Mouse (Mus musculus): Measurements from ENCODE around the gene Nufip1. TPM values are rescaled to one million over a fixed set of nuclear protein-coding genes. Genes with fewer than 3 reads are reported as not detected.
A peak's percentile ranks its signal among the peaks of the same experiment; 100 is the strongest.
"Not testable (repeated sequence)": the region's sequence is repeated elsewhere in the genome, so short reads cannot be mapped to it uniquely, and the experiment has no call there.

Gene Nufip1
- total RNA-seq, 2 experiments from 2014 or later, result 8.3 to 9.7 TPM

GRCm38 (mm10) chr14:76122663-76123058 is 12.0 kb downstream of the Nufip1 start:
- intact Hi-C loops (cut with DNase I), result loop anchor here (10.0 kb wide), 1 partner anchor 352 kb away; no protein-coding TSS in a partner anchor
- no peak for DNase-seq (ENCODE audit: extremely low spot score in 1 of 2, low spot score in 2 of 2)

DNA sequence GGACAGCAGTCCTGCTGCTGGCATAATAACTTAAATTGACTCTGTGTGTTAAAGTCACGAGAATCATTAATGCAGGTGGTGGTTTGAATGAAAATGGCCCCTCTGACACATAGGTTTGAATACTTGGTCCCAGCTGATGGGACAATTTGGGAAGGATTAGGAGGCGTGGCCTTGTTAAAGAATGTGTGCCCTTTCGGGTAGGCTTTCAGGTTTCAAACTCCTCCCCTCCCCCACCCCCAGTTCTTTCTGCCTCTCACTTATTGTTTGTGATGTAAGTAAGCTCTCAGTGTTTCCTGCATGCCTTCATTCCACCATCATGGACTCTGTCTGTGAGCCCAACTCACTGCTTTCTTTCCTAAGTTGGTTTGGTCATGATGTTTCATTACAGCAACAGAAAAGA is 16.6 kb downstream of the Nufip1 start:
- intact Hi-C loops (cut with DNase I), result loop anchor here (10.0 kb wide), 1 partner anchor 347 kb away; no protein-coding TSS in a partner anchor
- no peak for DNase-seq (ENCODE audit: extremely low spot score in 1 of 2, low spot score in 2 of 2)

DNA sequence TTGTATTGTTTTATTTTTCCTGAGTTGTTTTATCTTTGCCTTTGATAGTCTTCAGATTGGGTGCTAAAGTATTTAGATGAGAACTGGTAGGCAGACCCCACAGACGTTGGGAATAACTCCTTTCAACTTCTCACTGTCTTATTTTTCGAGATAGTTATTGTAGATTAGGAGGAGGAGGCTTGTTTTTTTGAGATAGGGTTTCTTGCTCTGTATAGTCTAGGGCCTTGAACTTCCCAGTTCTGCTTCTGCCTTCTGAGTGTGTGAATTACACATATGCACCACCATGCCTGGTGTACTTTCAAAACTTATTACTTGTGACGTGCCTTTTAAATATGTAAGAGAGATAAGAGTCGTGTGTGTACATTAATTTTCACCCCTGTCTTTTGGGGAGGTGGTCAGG is 17.5 kb downstream of the Nufip1 start:
- DNase-seq (ENCODE audit: extremely low spot score in 1 of 2, low spot score in 2 of 2), result no peak
- intact Hi-C loops (cut with DNase I), result loop anchor here (10.0 kb wide), 1 partner anchor 347 kb away; no protein-coding TSS in a partner anchor

GRCm38 (mm10) chr14:76134975-76135374 is 24.3 kb downstream of the Nufip1 start:
- intact Hi-C loops (cut with DNase I), result no loop called here
- no peak for DNase-seq (ENCODE audit: extremely low spot score in 1 of 2, low spot score in 2 of 2)

DNA sequence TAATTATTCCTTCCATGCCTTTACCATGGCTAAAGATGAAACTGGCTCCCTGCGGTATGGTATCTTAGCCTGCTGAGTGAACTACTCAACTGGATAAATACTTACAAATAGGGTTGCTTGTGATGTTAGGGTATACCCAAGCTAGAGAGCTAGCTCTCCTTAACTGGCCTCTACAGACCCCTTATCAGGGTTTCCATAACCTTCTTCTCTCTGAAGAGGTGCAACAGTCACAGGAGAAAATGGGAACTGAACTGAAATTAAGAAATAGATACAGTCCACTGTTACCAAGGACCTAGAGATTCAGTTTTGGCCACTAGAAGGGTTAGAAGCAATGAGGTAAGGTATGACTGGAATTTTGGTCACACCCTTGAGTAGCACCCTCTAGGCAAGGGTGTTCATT is 34.6 kb downstream of the Nufip1 start:
- DNase-seq (ENCODE audit: extremely low spot score in 1 of 2, low spot score in 2 of 2), result no peak
- intact Hi-C loops (cut with DNase I), result no loop called here

GRCm38 (mm10) chr14:76145868-76146267 is 35.2 kb downstream of the Nufip1 start:
- no peak for DNase-seq (ENCODE audit: extremely low spot score in 1 of 2, low spot score in 2 of 2)
- intact Hi-C loops (cut with DNase I), result no loop called here

DNA sequence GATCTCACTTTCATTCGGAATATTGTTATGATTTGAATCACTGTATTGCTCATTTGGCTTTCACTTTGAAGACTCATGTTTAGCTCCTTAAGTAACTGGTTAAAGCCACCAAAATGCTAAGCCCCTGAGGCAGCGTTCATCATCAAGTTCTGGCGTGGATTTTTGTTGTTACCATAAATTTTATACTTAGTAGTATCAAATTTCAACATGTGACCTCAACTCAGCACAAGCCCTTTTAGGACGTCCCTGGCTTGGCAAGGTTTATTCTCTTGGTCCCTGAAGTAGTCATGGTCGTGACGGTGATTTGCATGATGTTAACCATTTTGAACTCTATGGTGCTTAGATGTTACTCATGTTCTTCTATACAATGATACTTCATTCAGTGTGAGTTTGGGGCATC is 36.4 kb downstream of the Nufip1 start:
- intact Hi-C loops (cut with DNase I), result no loop called here
- no peak for DNase-seq (ENCODE audit: extremely low spot score in 1 of 2, low spot score in 2 of 2)

- intact Hi-C loops (cut with DNase I), result no loop called here
- no peak for DNase-seq (ENCODE audit: extremely low spot score in 1 of 2, low spot score in 2 of 2)
These were observed 37.6 kb downstream of the Nufip1 start for GRCm38 (mm10) chr14:76148294-76148693.

- intact Hi-C loops (cut with DNase I), result loop anchor here (5.0 to 10.0 kb wide), 2 partner anchors 268 to 865 kb away; no protein-coding TSS in a partner anchor
- DNase-seq (ENCODE audit: extremely low spot score in 1 of 2, low spot score in 2 of 2), result peak in 1 of 2 experiments; percentile 88
These were observed 39.0 kb downstream of the Nufip1 start for GRCm38 (mm10) chr14:76149531-76150179.

DNA sequence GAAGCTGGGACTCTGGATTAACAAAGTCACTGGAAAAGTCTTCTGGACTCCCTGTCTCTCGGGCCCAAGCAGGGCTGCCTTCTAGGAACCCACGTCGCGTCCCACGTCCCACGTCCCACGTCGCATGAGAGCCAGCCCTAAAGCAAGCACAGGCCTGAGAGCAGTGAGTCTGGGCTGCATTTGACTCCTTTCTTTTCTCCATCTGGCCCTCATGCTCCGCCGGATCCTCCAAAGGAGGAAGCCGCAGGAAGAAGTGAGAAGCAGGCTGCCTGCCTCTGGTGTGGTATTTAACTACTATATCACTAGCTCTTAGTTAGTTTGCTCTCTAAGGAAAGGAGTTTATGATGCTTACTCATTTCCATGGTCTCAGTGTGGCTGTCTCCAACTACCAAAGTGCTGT is 39.8 kb downstream of the Nufip1 start:
- no peak for DNase-seq (ENCODE audit: extremely low spot score in 1 of 2, low spot score in 2 of 2)
- intact Hi-C loops (cut with DNase I), result loop anchor here (5.0 to 10.0 kb wide), 2 partner anchors 267 to 864 kb away; no protein-coding TSS in a partner anchor

DNA sequence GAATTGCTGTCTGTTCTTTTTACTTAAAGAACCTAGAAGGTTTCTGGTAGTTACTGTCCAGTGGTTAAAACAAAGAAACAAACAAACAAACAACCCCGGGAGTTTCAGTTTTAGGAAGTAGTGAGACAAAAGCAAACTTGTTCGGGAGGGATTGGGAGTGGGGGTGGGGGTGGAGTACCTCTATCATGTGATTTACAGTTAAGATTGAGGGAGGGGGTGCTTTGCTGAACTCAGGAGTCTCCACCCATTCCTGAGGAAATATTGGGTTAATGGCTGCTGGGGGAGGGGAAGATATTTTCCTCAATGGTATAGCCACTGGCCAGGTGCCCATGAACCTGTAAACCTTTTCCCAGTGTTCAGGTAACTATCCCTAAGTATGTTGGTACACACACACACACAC is 40.3 kb downstream of the Nufip1 start:
- DNase-seq (ENCODE audit: extremely low spot score in 1 of 2, low spot score in 2 of 2), result no peak
- intact Hi-C loops (cut with DNase I), result loop anchor here (5.0 to 10.0 kb wide), 2 partner anchors 266 to 864 kb away; no protein-coding TSS in a partner anchor

GRCm38 (mm10) chr14:76151820-76152161 is 41.1 kb downstream of the Nufip1 start:
- DNase-seq (ENCODE audit: extremely low spot score in 1 of 2, low spot score in 2 of 2), result no peak
- intact Hi-C loops (cut with DNase I), result loop anchor here (2.0 to 10.0 kb wide), 3 partner anchors 266 to 863 kb away; no protein-coding TSS in a partner anchor

DNA sequence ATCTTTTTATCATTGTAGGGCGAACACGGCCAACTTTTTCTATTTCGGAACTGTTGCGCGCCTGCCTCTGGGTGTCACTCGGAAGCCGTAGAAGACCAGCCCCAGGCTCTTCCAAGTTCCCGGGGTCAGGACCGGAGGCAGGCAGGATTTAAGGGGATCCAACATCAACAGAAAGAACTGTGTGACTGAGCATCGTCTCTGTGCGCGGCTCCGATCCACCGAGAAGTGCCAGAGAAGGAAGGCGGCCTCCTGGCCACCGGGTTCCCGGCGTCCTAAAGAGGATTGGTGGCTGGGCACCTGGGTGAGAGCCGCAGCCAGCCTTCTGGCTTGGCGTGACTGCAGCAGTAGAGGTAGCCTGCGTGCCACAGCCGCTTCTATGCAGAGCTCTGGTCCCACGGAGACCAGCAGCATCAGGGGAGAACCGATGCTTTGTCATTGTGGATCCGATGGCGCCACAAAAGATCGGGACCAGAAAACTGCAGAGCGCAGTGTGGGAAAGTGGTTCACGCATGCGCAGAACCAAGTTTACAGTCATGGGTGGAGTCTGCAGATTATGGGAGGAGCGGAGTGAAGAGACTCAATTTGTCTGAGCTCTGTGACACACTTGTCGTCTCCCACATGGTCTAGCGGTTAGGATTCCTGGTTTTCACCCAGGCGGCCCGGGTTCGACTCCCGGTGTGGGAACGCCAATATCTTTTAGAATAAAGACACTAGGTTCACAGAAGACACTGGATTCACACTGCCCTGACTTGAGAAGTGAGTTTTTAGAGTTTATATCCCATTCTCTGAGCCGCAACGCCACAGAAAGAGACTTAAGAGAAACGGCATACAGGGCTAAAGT is 41.7 kb downstream of the Nufip1 start:
- DNase-seq (ENCODE audit: extremely low spot score in 1 of 2, low spot score in 2 of 2), result peak; percentile 93 to 96
- intact Hi-C loops (cut with DNase I), result loop anchor here (2.0 to 10.0 kb wide), 3 partner anchors 265 to 862 kb away; no protein-coding TSS in a partner anchor

DNA sequence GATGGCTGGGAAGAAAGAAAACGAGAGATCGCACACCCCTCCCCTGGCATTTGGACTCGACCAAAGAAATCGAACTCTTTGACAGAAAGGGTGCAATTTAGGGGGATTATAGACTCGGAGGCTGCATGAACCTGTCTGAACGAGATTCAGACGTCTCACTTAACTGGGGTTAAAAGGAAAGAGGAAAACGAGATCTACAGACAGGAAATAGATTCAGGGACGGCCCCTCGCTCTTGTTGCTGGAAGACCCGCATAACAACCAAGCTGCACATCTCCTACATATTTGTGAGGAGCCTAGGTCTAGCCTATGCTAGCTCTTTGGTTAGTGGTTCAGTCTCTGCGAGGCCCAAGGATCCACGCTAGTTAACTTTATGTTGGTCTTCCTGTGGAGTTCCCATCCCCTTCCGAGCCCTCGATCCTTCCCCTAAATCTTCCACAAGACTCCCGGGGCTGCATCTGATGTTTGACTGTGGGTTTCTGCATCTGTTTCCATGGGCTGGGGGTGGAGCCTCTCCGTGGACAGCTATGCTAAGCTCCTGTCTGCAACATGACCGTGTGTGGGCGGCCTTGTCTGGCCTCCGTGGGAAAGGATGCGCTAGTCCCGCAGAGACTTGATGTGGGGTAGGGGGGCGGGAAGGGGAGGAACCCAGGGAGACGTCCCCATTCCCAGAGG is 42.4 kb downstream of the Nufip1 start:
- intact Hi-C loops (cut with DNase I), result loop anchor here (2.0 to 10.0 kb wide), 3 partner anchors 264 to 862 kb away; no protein-coding TSS in a partner anchor
- peak in 1 of 2 experiments; percentile 69 for DNase-seq (ENCODE audit: extremely low spot score in 1 of 2, low spot score in 2 of 2)

DNA sequence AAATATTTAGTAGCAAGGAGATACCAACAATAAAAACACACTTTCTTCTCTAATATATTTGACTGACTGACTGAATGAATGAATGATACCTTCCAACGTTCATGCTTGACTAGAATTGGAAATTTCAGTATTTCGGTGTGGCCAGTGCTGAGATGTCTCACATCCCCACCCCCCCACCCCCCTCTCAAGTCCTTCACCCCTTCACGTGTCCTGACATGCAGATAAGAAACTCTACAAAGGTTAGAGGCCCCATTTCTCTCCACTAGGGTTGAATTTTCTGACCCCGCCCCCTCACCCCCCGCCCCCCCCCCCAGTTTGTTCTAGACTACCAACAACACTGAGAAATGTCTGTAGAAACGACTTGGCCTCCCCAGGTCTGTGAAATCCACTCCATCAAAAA is 43.1 kb downstream of the Nufip1 start:
- intact Hi-C loops (cut with DNase I), result loop anchor here (2.0 to 10.0 kb wide), 3 partner anchors 263 to 861 kb away; no protein-coding TSS in a partner anchor
- DNase-seq (ENCODE audit: extremely low spot score in 1 of 2, low spot score in 2 of 2), result no peak

GRCm38 (mm10) chr14:76158192-76158785 is 47.6 kb downstream of the Nufip1 start:
- intact Hi-C loops (cut with DNase I), result loop anchor here (10.0 kb wide), 1 partner anchor 857 kb away; no protein-coding TSS in a partner anchor
- no peak for DNase-seq (ENCODE audit: extremely low spot score in 1 of 2, low spot score in 2 of 2)

DNA sequence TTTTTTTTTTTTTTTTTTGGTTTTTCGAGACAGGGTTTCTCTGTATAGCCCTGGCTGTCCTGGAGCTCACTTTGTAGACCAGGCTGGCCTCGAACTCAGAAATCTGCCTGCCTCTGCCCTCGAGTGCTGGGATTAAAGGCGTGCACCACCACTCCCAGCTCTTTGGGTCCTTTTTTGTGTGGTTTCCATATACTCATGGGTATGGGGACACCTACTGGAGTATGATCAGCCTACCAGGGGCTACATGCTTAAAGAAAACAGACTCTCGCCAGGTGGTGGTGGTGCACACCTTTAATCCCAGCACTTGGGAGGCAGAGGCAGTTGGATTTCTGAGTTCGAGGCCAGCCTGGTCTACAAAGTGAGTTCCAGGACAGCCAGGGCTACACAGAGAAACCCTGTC is 49.9 kb downstream of the Nufip1 start:
- DNase-seq (ENCODE audit: extremely low spot score in 1 of 2, low spot score in 2 of 2); intact Hi-C loops (cut with DNase I): not testable (repeated sequence)

- intact Hi-C loops (cut with DNase I), result no loop called here
- no peak for DNase-seq (ENCODE audit: extremely low spot score in 1 of 2, low spot score in 2 of 2)
These were observed 53.5 kb downstream of the Nufip1 start for GRCm38 (mm10) chr14:76164236-76164635.

All from left cerebral cortex, postnatal 10 days (tissue).